Mouse (Mus musculus): ENCODE measurements around the gene Ntrk1. TPM values are rescaled to one million over a fixed set of nuclear protein-coding genes. Genes with fewer than 3 reads are reported as not detected.

The Ntrk1 gene
- 1.8 and 4.8 TPM in 2 replicates for polyA plus RNA-seq (2012; rRNA removed)

DNA sequence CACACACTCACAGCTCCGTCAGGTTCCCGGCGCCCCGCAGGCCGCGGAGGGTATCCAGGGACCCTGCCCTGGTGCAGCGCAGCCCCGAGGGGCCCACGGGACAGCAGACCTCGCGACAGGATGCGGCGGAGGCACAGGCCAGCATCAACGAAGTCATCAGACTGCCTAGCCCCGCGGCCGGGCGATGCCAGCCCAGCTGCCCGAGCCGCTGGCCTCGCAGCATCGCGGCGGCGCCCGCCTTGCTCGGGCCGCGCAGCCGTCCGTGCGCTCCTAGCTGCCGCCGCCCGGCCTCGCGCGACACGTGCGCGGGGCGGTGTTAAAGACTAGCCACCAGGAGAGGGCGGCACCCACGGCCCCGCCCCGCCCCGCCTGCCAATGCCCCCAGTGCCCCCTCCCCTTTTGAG is at the start of gene Ntrk1:
Gene Ntrk1, minus strand, starts transcription at position 241 of the 404 bp plus-strand sequence.

DNA sequence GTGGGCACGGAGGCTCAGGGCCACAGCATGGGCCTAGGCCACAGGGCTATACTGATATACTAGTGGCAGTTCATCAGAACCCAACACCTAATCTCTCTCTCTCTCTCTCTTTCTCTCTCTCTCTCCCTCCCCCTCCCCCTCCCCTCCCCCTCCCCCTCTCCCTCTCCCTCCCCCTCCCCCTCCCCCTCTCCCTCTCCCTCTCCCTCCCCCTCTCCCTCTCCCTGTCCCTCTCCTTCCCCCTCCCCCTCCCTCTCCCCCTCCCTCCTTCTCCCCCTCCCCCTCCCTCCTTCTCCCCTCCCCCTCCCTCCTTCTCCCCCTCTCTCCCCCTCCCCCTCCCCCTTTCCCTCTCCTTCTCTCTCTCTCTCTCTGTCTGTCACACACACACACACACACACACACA is 29.2 kb upstream of the Ntrk1 start, which contains the start of gene Pear1:
Gene Pear1, minus strand, starts transcription at position 101 of the 400 bp plus-strand sequence.

DNA sequence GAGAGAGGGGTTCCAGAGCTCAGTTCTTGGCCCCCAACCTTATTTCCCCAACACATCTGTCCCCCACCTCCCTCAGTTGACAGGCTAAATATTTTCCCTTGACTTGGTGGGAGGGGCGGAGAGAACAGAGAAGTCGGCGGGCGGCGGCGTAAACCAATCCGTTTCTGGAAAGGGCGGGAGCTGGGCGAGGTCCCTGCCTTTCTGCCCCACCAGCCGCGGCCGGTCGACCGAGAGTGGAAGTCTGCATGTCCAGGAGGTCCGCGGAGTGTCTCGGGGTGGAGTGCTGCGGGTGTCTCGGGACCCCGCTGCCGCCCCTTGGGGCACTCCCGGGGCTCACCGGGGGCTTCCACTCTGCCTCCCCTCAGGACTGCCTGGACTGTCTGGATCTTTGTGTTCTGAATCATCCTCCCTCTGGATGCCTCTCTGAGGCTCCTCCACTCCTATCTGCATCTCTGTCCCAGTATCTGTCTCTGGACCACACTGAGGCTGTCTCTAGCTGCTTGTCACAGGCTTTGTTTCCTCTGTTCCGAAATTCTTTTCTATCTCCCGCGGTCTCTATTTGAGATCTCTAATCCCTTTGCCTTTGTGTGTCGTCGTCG is 1.9 kb upstream of the Ntrk1 start, which contains the start of gene Insrr:
Gene Insrr, plus strand, starts transcription at position 216 of the 599 bp plus-strand sequence.

DNA sequence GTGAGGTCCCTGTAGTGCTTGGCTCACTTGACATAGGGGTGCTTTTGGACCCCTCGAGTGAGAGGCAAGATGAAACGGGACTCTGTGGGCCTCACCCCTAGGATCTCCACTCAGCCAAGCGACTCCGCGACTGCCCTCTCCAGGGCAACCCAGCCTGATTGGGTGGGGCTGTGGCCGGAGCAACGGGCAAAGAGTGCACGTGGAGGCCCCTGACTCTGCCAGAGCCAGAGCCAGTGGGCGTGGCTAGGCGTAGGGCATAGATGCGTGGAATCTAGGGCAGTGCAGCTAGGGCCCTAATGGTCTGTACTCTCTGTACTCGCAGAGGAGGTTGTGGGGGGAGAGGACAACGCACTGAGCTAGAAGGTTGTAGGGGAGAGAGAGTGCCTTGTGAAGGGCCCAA is 46.5 kb downstream of the Ntrk1 start, which contains the start of gene Lrrc71:
Gene Lrrc71, minus strand, starts transcription at position 195 of the 400 bp plus-strand sequence.

Other genes with a start within 250 kb of the Ntrk1 start
- gene Arhgef11, start 177.6 kb downstream of the Ntrk1 start, polyA plus RNA-seq (2012; rRNA removed), result 34.5 and 35.4 TPM in 2 replicates
- gene Lrrc71, start 46.5 kb downstream of the Ntrk1 start, polyA plus RNA-seq (2012; rRNA removed), result 0.97 and 1.6 TPM in 2 replicates
- gene Insrr, start 1.8 kb upstream of the Ntrk1 start, polyA plus RNA-seq (2012; rRNA removed), result 1.3 and 1.5 TPM in 2 replicates
- 8.9 and 9.2 TPM in 2 replicates for gene Pear1, start 29.1 kb upstream of the Ntrk1 start, polyA plus RNA-seq (2012; rRNA removed)
- gene Sh2d2a, start 51.6 kb upstream of the Ntrk1 start, polyA plus RNA-seq (2012; rRNA removed), result 0.01 TPM in 1 of 2 replicates, not detected in the other
- 45.4 and 48.6 TPM in 2 replicates for gene Prcc, start 90.4 kb upstream of the Ntrk1 start, polyA plus RNA-seq (2012; rRNA removed)
- gene Hdgf, start 111.2 kb upstream of the Ntrk1 start, polyA plus RNA-seq (2012; rRNA removed), result 150 and 157 TPM in 2 replicates
- gene Mrpl24, start 124.3 kb upstream of the Ntrk1 start, polyA plus RNA-seq (2012; rRNA removed), result 75.9 and 78.5 TPM in 2 replicates
- gene Isg20l2, start 135.2 kb upstream of the Ntrk1 start, polyA plus RNA-seq (2012; rRNA removed), result 21.5 and 21.7 TPM in 2 replicates
- 48.3 and 48.6 TPM in 2 replicates for gene Rrnad1, start 135.6 kb upstream of the Ntrk1 start, polyA plus RNA-seq (2012; rRNA removed)
- 13.0 and 16.9 TPM in 2 replicates for gene Crabp2, start 153.5 kb upstream of the Ntrk1 start, polyA plus RNA-seq (2012; rRNA removed)
- gene Nes, start 175.9 kb upstream of the Ntrk1 start, polyA plus RNA-seq (2012; rRNA removed), result 14.2 and 14.3 TPM in 2 replicates
- gene Bcan, start 205.1 kb upstream of the Ntrk1 start, polyA plus RNA-seq (2012; rRNA removed), result 121 and 130 TPM in 2 replicates
- 0.70 and 0.87 TPM in 2 replicates for gene Hapln2, start 232.4 kb upstream of the Ntrk1 start, polyA plus RNA-seq (2012; rRNA removed)
- 13.5 and 16.7 TPM in 2 replicates for gene Gpatch4, start 247.9 kb upstream of the Ntrk1 start, polyA plus RNA-seq (2012; rRNA removed)